Mouse (Mus musculus) ES-E14 (cell line): Measurements from ENCODE around the gene Zbtb41. TPM values are rescaled to one million over a fixed set of nuclear protein-coding genes. Genes with fewer than 3 reads are reported as not detected.

Experiments
- DNase-seq: peaks from one replicate; pipeline ENCODE4 v3.0.0-alpha.2; 2013; ENCODE audit warnings: low read depth, low spot score
- H3K27ac ChIP-seq: 2 replicates; pipeline ENCODE4 v1.5.1; 2012; ENCODE audit warnings: low read depth, mild to moderate bottlenecking, low read length, moderate library complexity, mixed read lengths; ENCODE audit not compliant: poor library complexity, insufficient read depth, severe bottlenecking
- H3K36me3 ChIP-seq: 2 replicates; pipeline ENCODE4 v1.6.1; 2012; ENCODE audit warnings: mild to moderate bottlenecking, low read length, moderate library complexity, mixed read lengths; ENCODE audit not compliant: control insufficient read depth, poor library complexity, insufficient read depth, severe bottlenecking
- H3K4me1 ChIP-seq, 2 experiments: fragments of 150-350 bp in 1 of 2; sonication (generic) in 1 of 2; 2 replicates each; pipeline ENCODE4 v1.6.1; 2012; ENCODE audit warnings: low read length in 2 of 2, mild to moderate bottlenecking in 1 of 2, mixed read lengths in 1 of 2; ENCODE audit not compliant: control insufficient read depth in 2 of 2, insufficient read depth in 2 of 2, poor library complexity in 1 of 2
- H3K4me3 ChIP-seq, 2 experiments: fragments of 150-350 bp in 1 of 2; sonication (generic) in 1 of 2; 2 replicates each; pipeline ENCODE4 v1.5.1; 2012; ENCODE audit warnings: low read length in 2 of 2, low read depth in 1 of 2, mild to moderate bottlenecking in 1 of 2, mixed read lengths in 1 of 2; ENCODE audit not compliant: insufficient read depth in 1 of 2, poor library complexity in 1 of 2, severe bottlenecking in 1 of 2
- H3K9ac ChIP-seq: 2 replicates; pipeline ENCODE4 v1.6.1; 2012; ENCODE audit warnings: low read depth, mild to moderate bottlenecking, low read length, mixed read lengths; ENCODE audit not compliant: poor library complexity, insufficient read depth, severe bottlenecking
- H3K9me3 ChIP-seq: fragments of 150-350 bp; sonication (generic); 2 replicates; pipeline ENCODE4 v1.6.1; 2012; ENCODE audit warnings: low read depth, mild to moderate bottlenecking, low read length; ENCODE audit not compliant: control insufficient read depth, insufficient read depth
- CHD2 ChIP-seq: IDR thresholded peaks from 2 replicates; pipeline ENCODE4 v1.6.1; 2014; ENCODE audit warnings: mild to moderate bottlenecking, low read depth, low read length, inconsistent platforms
- HCFC1 ChIP-seq: IDR thresholded peaks from 2 replicates; pipeline ENCODE4 v1.6.1; 2012; ENCODE audit warnings: low read length, inconsistent platforms, borderline replicate concordance; ENCODE audit not compliant: insufficient read depth
- MAFK ChIP-seq: IDR thresholded peaks from 2 replicates; pipeline ENCODE4 v1.6.1; 2014; ENCODE audit warnings: mild to moderate bottlenecking, low read depth, low read length, inconsistent platforms; ENCODE audit not compliant: insufficient read depth
- ZC3H11A ChIP-seq: IDR thresholded peaks from 2 replicates; pipeline ENCODE4 v1.6.1; 2012; ENCODE audit warnings: low read depth, mild to moderate bottlenecking, inconsistent platforms, low read length, borderline replicate concordance
- ZNF384 ChIP-seq: IDR thresholded peaks from 2 replicates; pipeline ENCODE4 v1.6.1; 2012; ENCODE audit warnings: low read depth, low read length, inconsistent platforms
- in situ Hi-C, 2 experiments: fragments of 600-800 bp; cut with MboI; formaldehyde crosslinking; loops; one replicate each; pipeline ENCODE4 v1.15.1; 2025; ENCODE audit warnings: low sequenced_read_pairs in 2 of 2, inconsistent platforms in 1 of 2; ENCODE audit not compliant: unreplicated experiment in 2 of 2
- total RNA-seq: library from RNA; depleted of rRNA; stranded (reverse); fragments of 300-350 nt; gene quantifications from 2 replicates; pipeline ENCODE4 v1.2.3, GENCODE M21; 2012

Zbtb41 gene
- total RNA-seq, 1 experiment = 11.4 TPM

DNA sequence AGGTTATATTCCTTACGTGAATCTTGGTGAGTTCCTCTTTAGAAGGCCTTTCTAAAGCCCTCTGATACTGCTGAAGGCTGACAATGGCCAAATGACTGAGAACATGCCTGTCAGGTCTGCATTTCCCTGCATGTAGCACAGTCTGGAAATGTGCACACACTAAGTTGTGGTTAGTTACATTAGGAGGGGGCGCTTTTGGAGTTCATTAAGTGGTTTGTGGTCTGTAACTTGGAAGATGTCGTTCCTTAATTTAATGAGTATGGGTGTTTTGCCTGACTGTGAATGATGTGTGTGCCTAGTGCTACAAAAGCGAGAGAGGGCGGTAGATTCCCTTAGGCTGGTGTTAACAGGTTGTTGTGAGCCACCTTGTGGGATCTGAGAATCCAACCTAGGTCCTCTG, 38.7 kb downstream of the Zbtb41 start:
- Histone ChIP-seq H3K4me1 (peaks cover 0 to 2% of the 10 kb centered on the region in 2 experiments; a peak in 1 of 4 replicates), H3K4me3 (no peak overlapping the region), H3K36me3 (peaks cover 28% of the 10 kb centered on the region), H3K9me3 (no peaks in the 10 kb centered on the region), H3K27ac (no peak overlapping the region), H3K9ac (no peak overlapping the region)
- in situ Hi-C loops = no loop called here
- no peak for DNase-seq
- TF ChIP-seq CHD2 (no peak), MAFK (no peak), ZNF384 (no peak), HCFC1 (no peak)

DNA sequence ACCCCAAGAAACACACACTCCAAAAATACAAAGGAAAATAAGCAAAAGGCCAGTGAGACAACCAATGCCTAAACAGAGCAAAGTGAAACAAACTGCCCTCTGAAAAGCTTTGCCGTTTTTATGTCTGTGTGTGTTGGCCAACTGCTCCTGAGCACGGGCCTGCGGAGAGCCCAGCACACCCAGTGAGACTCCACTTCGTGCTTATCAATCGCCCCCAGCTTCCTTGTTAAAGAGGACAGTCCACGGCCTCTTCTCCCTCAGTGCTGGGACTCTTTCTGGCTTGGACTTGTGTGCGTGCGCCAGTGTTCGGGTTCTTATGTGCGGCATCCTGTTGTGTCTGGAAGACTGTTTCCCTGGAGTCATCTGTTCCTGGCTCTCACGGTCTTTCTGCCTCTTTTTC, 43.8 kb downstream of the Zbtb41 start:
- no peak for DNase-seq
- no peak for TF ChIP-seq ZC3H11A
- TF ChIP-seq HCFC1 = no peak
- TF ChIP-seq CHD2 = no peak
- no peak for TF ChIP-seq MAFK
- TF ChIP-seq ZNF384 = no peak
- Histone ChIP-seq H3K9ac (no peak overlapping the region), H3K4me3 (no peak overlapping the region), H3K4me1 (peaks cover 0 to 2% of the 10 kb centered on the region in 2 experiments; a peak in 1 of 4 replicates), H3K9me3 (no peaks in the 10 kb centered on the region), H3K36me3 (peaks cover 31% of the 10 kb centered on the region), H3K27ac (no peak overlapping the region)
- in situ Hi-C loops = no loop called here

DNA sequence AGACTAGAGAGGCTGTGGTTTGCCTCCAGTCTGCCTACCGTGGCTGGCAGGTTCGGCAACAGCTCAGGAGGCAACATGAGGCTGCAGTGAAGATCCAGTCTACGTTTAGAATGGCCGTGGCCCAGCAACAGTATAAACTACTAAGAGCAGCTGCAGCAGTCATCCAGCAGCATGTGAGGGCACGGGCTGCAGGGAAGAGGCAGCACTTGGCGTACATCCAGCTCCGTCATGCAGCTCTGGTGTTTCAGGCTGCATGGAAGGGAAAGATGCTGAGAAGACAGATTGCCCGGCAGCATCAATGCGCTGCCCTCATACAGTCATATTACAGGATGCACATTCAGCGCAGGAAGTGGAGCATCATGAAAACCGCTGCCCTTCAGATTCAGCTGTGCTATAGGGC, 56.8 kb downstream of the Zbtb41 start:
- in situ Hi-C loops = no loop called here
- no peak for TF ChIP-seq ZC3H11A
- no peak for TF ChIP-seq HCFC1
- TF ChIP-seq ZNF384 = no peak
- TF ChIP-seq CHD2 = no peak
- peaks cover 0 to 2% of the 10 kb centered on the region in 2 experiments; a peak in 2 of 4 replicates for H3K4me1 ChIP-seq
- peaks cover 35% of the 10 kb centered on the region for H3K36me3 ChIP-seq
- no peaks in the 10 kb centered on the region for H3K9me3 ChIP-seq
- DNase-seq = no peak
- no peak overlapping the region for H3K4me3 ChIP-seq
- H3K9ac ChIP-seq = no peak overlapping the region
- no peak overlapping the region for H3K27ac ChIP-seq

DNA sequence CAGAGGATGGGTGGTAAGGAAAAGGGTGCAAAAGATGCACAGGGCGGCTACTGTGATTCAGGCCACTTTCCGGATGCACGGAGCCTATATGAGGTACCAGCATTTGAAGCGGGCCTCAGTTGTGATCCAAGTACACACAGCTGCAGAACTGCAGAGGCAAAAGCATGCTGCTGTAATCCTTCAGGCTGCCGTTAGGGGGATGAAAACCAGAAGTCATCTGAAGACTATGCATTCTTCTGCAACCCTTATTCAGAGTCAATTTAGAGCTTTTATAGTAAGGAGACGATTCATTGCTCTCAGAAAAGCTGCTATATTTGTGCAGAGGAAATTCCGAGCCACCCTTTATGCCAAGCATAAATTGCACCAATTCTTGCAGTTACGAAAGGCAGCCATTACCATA, 58.2 kb downstream of the Zbtb41 start:
- no peak for TF ChIP-seq ZC3H11A
- no peak for TF ChIP-seq ZNF384
- TF ChIP-seq MAFK = no peak
- no peak for TF ChIP-seq CHD2
- TF ChIP-seq HCFC1 = no peak
- no peak overlapping the region for H3K9ac ChIP-seq
- H3K4me3 ChIP-seq = no peak overlapping the region
- H3K4me1 ChIP-seq = peaks cover 0 to 2% of the 10 kb centered on the region in 2 experiments; a peak in 2 of 4 replicates
- H3K27ac ChIP-seq = no peak overlapping the region
- in situ Hi-C loops = no loop called here
- peaks cover 29% of the 10 kb centered on the region for H3K36me3 ChIP-seq
- H3K9me3 ChIP-seq = no peaks in the 10 kb centered on the region
- no peak for DNase-seq

DNA sequence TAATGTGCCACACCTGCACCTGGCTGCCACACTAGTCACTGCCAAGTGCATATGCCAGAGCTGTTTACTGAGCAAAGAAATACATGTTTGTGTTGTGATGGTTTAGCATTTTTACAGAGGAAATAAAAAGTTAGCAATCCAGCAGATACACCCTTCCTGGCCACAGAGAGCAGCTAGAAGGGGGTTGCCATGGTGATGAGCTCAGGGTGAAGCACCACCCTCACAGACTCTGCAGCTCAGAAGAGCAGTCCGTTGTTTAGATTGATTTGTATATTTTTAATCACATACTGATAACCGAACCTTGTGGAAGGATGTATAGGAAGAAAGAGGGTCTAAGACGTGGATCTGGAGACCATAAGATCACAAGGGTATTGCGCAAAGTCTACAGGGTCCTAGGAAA, 59.1 kb downstream of the Zbtb41 start:
- H3K27ac ChIP-seq = no peak overlapping the region
- TF ChIP-seq MAFK (no peak), ZC3H11A (no peak), CHD2 (no peak), ZNF384 (no peak), HCFC1 (no peak)
- in situ Hi-C loops = no loop called here
- H3K4me3 ChIP-seq = no peak overlapping the region
- H3K4me1 ChIP-seq = peaks cover 0 to 2% of the 10 kb centered on the region in 2 experiments; a peak in 2 of 4 replicates
- no peaks in the 10 kb centered on the region for H3K9me3 ChIP-seq
- peaks cover 21% of the 10 kb centered on the region for H3K36me3 ChIP-seq
- no peak for DNase-seq
- no peak overlapping the region for H3K9ac ChIP-seq
